Mouse (Mus musculus) kidney, postnatal 14 days (tissue): Measurements from ENCODE around the gene Dcp1b.

Experiments used
- DNase-seq: peaks from one replicate; pipeline ENCODE4 v3.0.0; 2022; ENCODE audit warnings: mixed read lengths

The Dcp1b gene

GRCm38 (mm10) chr6:119235441-119235840 is 60.4 kb downstream of the Dcp1b start:
- no peak for DNase-seq

GRCm38 (mm10) chr6:119236241-119236640 is 61.2 kb downstream of the Dcp1b start, which contains the start of gene Cacna2d4:
Gene Cacna2d4, plus strand, starts transcription at chr6:119236526.
- DNase-seq: no peak

GRCm38 (mm10) chr6:119237427-119237989 is 62.5 kb downstream of the Dcp1b start:
- DNase-seq: peak; percentile 48

- DNase-seq: no peak
These were observed 64.4 kb downstream of the Dcp1b start for GRCm38 (mm10) chr6:119239341-119240005.

GRCm38 (mm10) chr6:119240256-119240655 is 65.2 kb downstream of the Dcp1b start:
- no peak for DNase-seq

DNA sequence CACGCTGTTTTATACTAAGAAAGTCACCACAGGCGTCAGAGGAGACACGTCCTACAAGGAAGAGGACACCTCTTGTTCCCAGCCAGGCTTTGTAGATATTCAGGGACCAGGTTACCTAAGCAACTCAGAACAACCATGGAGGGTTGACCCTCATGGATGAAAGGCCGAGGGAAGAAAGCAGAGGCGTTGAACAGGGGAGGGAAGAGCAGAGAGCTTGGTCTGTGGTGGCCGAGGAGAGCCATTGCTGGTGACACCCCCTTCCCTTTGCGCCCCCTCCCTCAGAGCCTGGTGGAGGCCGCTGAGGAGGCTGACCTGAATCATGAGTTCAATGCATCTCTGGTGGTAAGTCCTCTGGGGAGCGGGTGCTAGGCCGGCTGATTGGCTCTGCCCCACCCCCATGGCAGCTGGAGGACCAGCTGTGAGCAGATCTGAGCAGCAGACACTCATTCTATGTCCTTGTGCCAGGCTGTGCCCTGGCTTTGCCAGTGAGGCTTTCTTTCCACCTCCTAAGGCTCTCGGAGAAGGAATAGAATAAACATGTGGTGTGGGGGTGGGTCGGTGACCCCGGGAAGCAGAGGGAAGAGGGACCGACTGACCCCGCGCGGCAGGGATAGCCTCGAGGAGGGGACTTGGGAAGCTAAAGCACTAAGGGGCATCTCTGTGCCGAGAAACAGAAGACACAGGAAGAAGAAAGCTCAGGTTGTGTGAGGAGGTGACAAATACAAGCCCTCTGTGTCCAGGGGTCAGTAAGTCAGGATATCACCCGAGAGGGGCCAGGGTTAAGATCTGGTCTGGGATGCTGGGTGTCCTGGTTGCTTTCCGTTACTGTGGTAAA is 66.0 kb downstream of the Dcp1b start:
- no peak for DNase-seq

GRCm38 (mm10) chr6:119246082-119246481 is 71.0 kb downstream of the Dcp1b start:
- DNase-seq: no peak

DNA sequence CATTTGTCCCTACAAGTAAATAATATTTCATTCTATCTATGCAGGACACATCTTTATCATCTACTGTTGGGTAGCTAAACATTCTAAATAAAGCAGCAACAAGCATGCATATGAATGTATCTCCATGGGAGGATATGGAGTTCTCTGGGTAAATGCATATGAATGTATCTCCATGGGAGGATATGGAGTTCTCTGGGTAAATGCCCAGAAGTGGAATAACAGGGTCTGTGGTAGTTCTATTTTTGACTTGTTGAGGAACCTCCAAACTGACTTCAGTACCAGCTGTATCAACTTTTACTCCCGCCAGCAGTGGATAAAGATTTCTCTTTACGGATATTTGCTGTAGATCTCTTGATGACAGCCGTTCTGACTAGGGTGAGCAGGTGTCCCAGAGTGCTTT is 73.5 kb downstream of the Dcp1b start:
- no peak for DNase-seq

DNA sequence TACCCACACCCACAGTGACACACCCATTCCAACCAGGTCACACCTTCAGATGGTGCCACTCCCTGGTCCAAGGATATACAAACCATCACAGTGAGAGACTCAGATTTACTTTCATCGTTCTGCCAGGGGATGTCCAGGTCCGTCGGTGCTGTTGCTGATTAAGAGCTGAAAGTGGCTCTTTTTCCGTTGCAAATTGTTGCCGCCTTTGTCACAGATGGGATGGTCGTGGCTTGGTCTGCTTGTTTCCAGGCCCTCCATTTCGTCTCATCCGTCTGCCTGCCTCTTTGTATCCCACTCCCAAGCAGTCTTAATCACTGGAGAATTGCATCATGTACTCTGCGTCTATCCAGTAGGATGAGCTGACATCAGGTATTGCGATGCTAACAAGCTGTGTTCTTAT is 74.7 kb downstream of the Dcp1b start:
- no peak for DNase-seq

- DNase-seq: no peak
These were observed 76.7 kb downstream of the Dcp1b start for GRCm38 (mm10) chr6:119251704-119252103.
